Mouse (Mus musculus): ENCODE measurements at regions not wholly inside any gene's neighbourhood (a gene's known extent, or its start where the extent isn't known, plus 50 kb on each side); places are given as distances from the start of the nearest gene placed in this dataset.

GRCm38 (mm10) chrX:13344701-13345100 lies 63.9 kb downstream of the Ddx3x start:
- DNase-seq (ENCODE audit: low spot score in 2 of 2): no peak

GRCm38 (mm10) chrX:13345126-13345525 lies 64.4 kb downstream of the Ddx3x start:
- DNase-seq (ENCODE audit: low spot score in 2 of 2): no peak

- DNase-seq (ENCODE audit: low spot score in 2 of 2): no peak
Measured at GRCm38 (mm10) chrX:13346011-13346631, 65.4 kb downstream of the Ddx3x start.

- DNase-seq (ENCODE audit: low spot score in 2 of 2): peak; percentile 7 to 34
Measured at GRCm38 (mm10) chrX:13346696-13347026, 65.9 kb downstream of the Ddx3x start.

- peak; percentile 57 for DNase-seq (ENCODE audit: low spot score in 2 of 2)
Measured at GRCm38 (mm10) chrX:13347027-13347840, 66.5 kb downstream of the Ddx3x start.

- no peak for DNase-seq (ENCODE audit: low spot score in 2 of 2)
Measured at GRCm38 (mm10) chrX:13348415-13348814, 67.6 kb downstream of the Ddx3x start.

GRCm38 (mm10) chrX:13350461-13350860 lies 69.7 kb downstream of the Ddx3x start:
- no peak for DNase-seq (ENCODE audit: low spot score in 2 of 2)

- no peak for DNase-seq (ENCODE audit: low spot score in 2 of 2)
Measured at GRCm38 (mm10) chrX:13357149-13357783, 76.5 kb downstream of the Ddx3x start.

GRCm38 (mm10) chrX:13357973-13358372 lies 77.2 kb downstream of the Ddx3x start:
- DNase-seq (ENCODE audit: low spot score in 2 of 2): no peak

- no peak for DNase-seq (ENCODE audit: low spot score in 2 of 2)
Measured at GRCm38 (mm10) chrX:13360436-13360835, 79.7 kb downstream of the Ddx3x start.

- no peak for DNase-seq (ENCODE audit: low spot score in 2 of 2)
Measured at GRCm38 (mm10) chrX:13370319-13370718, 89.5 kb downstream of the Ddx3x start.

- no peak for DNase-seq (ENCODE audit: low spot score in 2 of 2)
Measured at GRCm38 (mm10) chrX:13372752-13373151, 92.0 kb downstream of the Ddx3x start.

- DNase-seq (ENCODE audit: low spot score in 2 of 2): no peak
Measured at GRCm38 (mm10) chrX:13386354-13386753, 79.6 kb upstream of the Nyx start.

GRCm38 (mm10) chrX:13398466-13398865 lies 67.4 kb upstream of the Nyx start:
- DNase-seq (ENCODE audit: low spot score in 2 of 2): no peak

GRCm38 (mm10) chrX:13412726-13413125 lies 53.2 kb upstream of the Nyx start:
- DNase-seq (ENCODE audit: low spot score in 2 of 2): no peak

- DNase-seq (ENCODE audit: low spot score in 2 of 2): no peak
Measured at GRCm38 (mm10) chrX:13413135-13413534, 52.8 kb upstream of the Nyx start.
